Mouse (Mus musculus): ENCODE measurements around the gene Foxl2.

Gene Foxl2

GRCm38 (mm10) chr9:98955103-98955715 lies at the start of gene Foxl2:
Gene Foxl2, plus strand, starts transcription at chr9:98955288.
- DNase-seq, result peak; percentile 17

DNA sequence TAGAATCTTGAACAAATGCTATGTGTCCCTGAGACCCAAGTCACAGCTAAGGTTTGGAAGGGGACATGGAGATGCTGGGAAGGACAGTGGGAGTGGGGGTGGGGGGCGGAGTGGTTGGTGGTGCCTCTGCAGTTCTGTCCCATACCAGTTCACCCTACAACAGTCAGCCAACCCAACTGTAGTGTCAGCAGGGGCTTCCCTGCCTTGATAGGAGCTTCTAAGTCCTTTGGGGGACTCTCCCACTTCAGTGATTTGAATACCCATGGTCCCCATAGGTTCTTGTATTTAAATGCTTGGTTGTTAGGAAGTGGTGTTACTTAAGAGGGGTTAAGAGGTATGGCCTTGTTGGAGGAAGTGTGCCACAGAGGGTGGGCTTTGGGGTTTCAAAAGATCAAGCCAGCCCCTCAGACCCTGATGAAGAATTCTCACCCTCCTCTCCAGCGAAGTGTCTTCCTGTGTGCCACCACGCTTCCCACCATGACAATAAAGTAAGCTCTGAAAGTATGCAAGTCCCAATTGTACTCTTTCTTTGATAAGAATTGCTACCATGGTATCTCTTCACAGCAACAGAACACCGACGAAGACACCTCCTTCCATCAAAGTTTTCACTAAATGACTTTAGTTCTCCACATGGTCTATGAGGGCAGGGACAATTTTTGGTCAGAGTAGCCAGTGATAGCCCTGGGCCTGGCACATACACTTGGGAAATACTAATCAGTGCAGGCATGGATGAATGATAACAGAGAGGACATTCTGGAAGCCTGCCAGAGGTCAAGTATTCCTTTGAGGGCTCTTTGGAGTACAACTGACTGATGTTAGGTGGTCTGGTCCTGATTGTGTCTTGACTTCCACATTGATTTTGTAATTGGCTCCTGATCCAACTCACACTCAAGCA lies 34.2 kb upstream of the Foxl2 start:
- no peak for DNase-seq

DNA sequence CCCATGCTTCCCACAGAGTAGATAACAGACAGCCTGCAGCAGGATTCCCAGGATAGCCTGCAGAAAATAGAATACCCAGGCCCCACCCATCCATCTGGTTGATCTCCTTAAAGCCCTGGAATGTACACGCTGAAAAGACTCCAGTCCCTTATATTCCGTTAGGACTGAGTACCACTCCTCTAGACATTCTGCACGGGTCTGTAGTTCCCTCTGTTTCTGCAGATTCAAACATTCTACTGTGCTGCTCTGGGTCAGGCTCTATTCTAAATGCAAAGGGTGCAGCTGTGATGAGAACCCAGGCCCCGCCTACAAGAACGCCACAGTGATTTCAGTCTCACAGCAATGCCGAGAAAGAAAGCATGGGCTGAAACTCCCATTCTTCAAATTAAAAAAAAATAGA lies 32.0 kb upstream of the Foxl2 start:
- no peak for DNase-seq

DNA sequence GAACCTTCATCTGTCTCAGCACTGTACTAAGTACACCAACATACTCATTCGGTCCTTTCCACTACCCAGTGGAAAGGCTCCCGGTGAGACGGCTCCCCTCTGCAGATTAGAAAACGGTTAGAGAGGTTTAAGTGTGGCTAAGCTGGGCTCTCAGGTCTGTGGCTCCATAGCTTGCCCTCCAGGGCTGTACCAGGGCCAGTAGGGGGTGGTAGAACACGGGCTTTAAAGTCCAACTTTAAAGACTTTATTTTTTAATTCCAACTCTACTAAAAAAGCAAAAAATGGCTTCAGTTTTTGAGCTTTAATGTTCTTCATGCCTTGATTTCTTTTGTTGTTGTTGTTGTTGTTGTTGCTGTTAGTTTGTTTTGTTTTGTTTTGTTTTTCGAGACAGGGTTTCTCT lies 30.9 kb upstream of the Foxl2 start:
- DNase-seq, result no peak

DNA sequence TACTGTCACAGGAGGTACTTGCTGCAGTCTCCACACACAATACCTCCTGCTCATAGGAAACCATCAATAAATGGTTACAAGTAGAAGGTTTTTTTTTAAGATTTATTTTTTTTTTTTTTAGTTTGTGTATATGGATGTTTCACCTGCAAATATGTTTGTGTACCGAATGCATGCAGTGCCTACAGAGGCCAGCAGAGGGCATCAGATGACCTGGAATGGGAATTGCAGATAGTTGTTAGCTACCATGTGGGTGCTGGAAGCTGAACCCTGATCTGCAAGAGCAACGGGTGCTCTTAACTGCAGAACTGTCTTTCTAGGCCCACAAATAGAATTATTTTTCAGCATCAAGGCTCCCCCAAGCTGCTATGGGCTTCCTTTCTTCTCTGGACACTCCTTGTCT lies 25.6 kb upstream of the Foxl2 start:
- no peak for DNase-seq

DNA sequence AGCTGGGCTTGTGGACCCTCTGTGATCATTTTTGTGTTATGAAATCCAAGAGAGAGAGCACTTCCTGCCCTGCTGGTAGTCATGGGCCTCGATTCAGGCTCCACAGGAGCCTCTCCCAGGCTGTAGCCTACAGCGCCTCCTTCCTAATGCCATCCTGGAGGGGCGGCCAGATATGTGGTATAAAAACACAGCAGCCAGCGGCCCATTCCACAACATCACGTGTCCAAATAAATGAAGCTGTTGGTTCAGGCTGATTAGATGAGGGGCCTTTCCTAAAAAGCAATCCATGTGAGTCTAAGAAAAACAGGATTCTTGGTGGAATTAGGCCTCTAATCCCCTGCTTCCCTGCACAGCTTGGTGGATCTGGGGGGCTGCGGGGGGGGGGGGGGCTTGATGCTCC lies 22.2 kb upstream of the Foxl2 start:
- no peak for DNase-seq

DNA sequence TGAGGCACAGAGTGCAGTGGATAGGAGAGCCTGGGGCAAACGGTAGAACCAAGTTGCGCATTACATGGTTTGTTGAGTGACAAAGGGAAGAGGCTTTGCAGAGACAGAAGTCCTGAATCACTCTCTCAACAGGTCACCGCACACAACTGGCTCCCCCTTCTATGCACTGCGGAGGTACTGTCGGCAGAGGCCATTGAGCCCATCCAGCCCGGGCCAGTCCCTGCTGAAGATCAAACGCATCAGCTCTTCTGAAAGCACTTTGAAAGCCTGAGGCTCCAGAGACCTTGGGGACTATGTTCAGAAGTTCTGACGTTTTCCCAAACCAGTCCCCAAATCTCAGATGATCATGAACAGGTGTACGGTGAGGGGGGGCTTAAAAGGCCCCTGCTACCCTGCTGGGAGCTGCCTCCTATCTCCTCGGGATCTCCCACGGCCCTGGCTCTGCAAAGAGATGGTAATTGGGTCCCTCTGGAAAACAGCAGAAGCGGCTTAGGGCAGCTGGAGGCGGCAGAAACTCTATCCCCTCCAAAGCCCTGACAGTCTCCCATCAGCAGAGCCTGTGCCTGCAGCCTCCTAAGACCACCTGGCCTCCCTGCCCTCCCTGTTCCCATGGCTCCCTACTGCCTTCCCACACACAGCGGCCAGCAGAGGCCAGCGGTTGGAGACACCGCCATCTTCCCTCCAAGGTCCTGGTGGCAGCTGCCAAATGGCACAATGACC lies 19.7 kb upstream of the Foxl2 start:
- no peak for DNase-seq

DNA sequence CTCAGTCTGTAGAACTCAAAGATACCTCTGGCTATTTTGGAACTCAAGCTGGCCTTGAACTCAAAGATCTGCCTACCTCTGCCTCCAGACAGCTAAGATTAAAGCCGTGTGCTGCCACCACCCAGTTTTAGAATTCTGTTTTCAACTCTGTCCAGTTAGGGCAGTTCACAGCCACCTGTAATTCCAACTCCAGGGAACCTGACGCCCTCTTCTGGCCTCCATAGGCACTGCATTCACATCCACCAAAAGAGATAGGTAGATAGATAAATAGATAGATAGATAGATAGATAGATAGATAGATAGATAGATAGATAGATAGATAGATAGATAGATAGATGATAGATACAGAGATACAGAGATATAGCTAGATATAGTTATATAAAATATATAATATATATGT lies 15.8 kb upstream of the Foxl2 start:
- no peak for DNase-seq

GRCm38 (mm10) chr9:98952171-98953050 lies 2.7 kb upstream of the Foxl2 start:
- no peak for DNase-seq

- DNase-seq, result no peak
Measured at GRCm38 (mm10) chr9:98953291-98953690, 1.8 kb upstream of the Foxl2 start.

DNA sequence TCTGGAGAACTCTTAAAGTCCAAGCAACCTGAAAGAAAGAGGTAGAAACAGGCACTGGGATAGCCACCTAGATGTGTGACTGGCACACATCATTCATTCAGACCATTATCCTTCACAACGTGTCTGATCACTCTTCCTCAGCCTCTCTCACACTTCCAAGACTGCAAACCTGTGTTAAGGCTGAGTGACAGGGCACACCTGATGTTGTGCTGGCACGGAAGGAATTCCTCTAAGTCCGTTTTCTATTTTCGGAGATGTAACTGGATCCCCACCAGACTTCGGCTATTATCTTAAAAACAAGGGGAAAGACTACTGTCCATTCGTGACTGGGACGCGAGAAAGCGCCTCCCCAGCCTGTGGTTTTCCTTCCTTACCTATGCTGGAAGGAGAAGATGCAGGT lies 1.3 kb upstream of the Foxl2 start:
- no peak for DNase-seq

DNA sequence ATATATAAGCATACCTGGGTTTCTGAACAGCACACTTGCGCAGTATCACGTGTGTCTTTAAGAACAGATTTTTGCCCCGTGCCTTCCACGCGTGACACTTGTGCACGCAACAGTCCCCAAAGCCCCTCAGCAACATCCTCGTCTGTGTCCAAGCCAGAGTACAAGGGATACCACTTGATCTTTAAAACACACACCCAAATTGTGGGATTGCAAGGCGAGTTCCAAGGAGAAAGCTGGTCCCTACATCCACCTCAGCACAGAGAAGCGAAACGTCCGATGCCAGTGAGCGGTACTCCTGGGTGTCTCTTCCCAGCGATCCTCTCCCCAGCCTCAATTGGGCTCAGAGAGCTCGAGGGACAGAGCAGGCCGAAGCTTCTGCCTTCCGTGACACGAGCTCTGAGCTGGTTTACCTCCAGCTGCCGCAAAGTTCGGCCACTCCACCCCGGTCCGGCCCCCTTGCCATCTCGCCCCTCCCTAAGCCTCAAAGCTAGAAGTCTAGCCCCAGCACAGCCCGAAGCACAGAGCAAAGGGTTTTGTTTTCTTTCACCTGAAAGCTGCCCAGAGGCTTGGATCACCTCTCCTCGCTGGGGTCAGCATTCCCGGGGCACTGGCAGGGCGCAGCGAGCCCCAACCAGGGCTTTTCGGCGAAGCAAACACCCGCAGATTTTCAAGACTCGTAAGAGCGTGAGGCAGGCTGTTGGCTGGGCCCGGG lies 541 bp upstream of the Foxl2 start:
- DNase-seq, result no peak

DNA sequence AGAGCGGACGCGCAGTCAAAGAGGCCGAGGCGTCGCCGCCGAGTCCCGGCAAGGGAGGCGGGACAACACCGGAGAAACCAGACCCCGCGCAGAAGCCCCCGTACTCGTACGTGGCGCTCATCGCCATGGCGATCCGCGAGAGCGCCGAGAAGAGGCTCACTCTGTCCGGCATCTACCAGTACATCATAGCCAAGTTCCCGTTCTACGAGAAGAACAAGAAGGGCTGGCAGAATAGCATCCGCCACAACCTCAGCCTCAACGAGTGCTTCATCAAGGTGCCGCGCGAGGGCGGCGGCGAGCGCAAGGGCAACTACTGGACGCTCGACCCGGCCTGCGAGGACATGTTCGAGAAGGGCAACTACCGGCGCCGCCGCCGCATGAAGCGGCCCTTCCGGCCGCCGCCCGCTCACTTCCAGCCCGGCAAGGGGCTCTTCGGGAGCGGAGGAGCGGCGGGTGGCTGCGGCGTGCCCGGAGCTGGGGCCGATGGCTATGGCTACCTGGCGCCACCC lies 682 bp downstream of the Foxl2 start:
- DNase-seq, result no peak

GRCm38 (mm10) chr9:98956591-98957381 lies 1.7 kb downstream of the Foxl2 start:
- DNase-seq, result no peak

- no peak for DNase-seq
Measured at GRCm38 (mm10) chr9:98957751-98958351, 2.8 kb downstream of the Foxl2 start.

GRCm38 (mm10) chr9:98958628-98959027 lies 3.5 kb downstream of the Foxl2 start:
- no peak for DNase-seq

GRCm38 (mm10) chr9:98959851-98960250 lies 4.8 kb downstream of the Foxl2 start:
- DNase-seq, result no peak

DNA sequence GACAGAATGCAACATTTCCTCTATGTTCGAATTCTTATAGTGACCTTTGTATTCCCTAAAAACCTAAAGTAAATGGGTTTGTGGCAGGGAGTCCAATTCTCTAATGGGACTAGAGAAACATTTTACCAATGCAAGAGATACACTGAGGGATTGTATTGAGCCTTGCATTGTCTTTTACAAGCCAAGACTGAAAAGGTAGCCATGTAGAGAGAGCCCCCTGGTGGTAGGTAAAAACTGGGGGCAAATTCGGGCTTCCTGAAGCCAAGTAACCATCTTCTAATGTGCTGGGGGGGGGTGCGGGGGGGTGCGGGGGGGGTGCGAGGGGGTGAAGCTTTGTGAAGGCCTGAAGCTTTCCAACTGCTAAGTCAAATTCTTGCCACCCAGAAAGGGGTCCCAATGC lies 5.3 kb downstream of the Foxl2 start:
- DNase-seq, result no peak

DNA sequence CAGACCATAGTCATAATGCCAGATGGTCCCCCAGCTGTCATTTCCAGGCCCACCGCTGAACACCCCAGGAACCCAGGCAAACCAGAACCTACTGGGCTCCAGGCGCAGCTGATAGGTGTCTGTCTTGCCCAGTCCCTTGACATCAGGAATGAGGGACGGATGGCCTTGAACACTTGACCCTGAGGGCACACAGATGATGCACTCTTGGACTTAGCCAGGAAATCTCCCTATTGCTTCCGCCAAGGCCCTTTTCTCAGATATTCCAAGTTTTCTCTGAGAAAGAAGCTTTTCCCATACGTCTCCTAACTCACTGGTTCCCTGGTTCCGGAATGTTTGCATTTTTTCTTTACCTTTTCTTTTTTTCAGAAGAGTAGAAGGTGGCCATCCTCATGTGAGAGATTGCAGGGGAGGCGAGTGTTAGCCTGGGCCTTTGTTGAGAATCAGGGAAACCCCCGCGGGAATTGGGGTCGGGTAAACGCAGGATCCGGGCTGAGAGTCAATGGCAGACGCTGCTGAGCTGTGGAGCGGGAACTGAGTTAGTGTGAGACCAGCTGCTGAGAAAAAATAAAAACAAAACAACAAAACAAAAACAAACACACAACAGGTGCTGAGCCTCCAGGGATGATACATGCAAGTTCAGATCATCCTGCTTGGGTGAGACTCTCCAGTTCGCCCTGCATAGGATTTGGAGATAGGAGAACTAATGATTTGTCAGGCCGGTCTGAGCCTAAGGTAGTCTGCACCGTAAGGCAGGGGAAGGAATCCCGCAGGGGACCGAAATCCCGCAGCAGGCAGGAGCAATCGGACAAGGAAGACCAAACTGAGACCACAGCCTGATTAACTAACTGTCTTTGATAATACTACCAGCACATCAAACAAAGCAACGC lies 6.7 kb downstream of the Foxl2 start:
- DNase-seq, result no peak

Measured in cerebellum, adult 9-11 months (tissue).